Mouse (Mus musculus): ENCODE measurements around the gene Zglp1.

GRCm38 (mm10) chr9:21017177-21017575 lies 49.7 kb downstream of the Zglp1 start:
- TF ChIP-seq MYOG (IDR thresholded peaks at IDR 0.05; ENCODE audit: control insufficient read depth in 1 of 3, insufficient read depth in 1 of 3, insufficient read length in 2 of 3, low read depth in 2 of 3): no peak
- no peak for TF ChIP-seq SRF (IDR thresholded peaks at IDR 0.05; ENCODE audit: control insufficient read depth, insufficient read length, low read depth)
- no peak for TF ChIP-seq POLR2A (IDR thresholded peaks at IDR 0.05; ENCODE audit: insufficient read length, low read depth)
- TF ChIP-seq E2F4 (IDR thresholded peaks at IDR 0.05; ENCODE audit: insufficient read depth): no peak
- no peak for TF ChIP-seq MYOD1 (IDR thresholded peaks at IDR 0.05; ENCODE audit: control insufficient read depth in 1 of 3, insufficient read length in 2 of 3, low read depth in 2 of 3)
- TF ChIP-seq POLR2AphosphoS2 (IDR thresholded peaks at IDR 0.05; ENCODE audit: insufficient read length, low read depth): no peak

Measured in myocyte (in vitro differentiated cells).